In genomic region chr9:46443191-46444095, GRCm38 (mm10) we compare ENCODE assay signal across 8 mouse cellular contexts.
A peak's percentile ranks its signal among the peaks of the same experiment; 100 is the strongest.
DNase-seq lines count a peak whose midpoint lies in the region; ATAC-seq and TF ChIP-seq lines count a peak whose summit lies in the region.

No protein-coding gene starts in this region.

- no peak for DNase-seq in heart, postnatal 0 days (ENCODE audit: low spot score)
- no peak for DNase-seq in heart, postnatal 25 days (ENCODE audit: low spot score)
- peak; percentile 33 for DNase-seq in WW6 (ENCODE audit: low read depth, low spot score)
- DNase-seq in midbrain, embryonic 10.5 days (ENCODE audit: low spot score), result peak; percentile 76
- no peak for DNase-seq in natural killer cell, adult 2 months (ENCODE audit: low spot score in 2 of 2)
- no peak for DNase-seq in gastrocnemius, adult 2 months
- no peak for DNase-seq in thymus, postnatal 36 days

- peaks cover 56% of the 10 kb centered on the region for H3K27me3 ChIP-seq in heart, postnatal 0 days (ENCODE audit: control insufficient read depth, insufficient read depth, low read length)
- H3K27me3 ChIP-seq in forebrain, embryonic 16.5 days (replicated peaks; ENCODE audit: control insufficient read depth, insufficient read depth, low read length), result peaks cover 22% of the 10 kb centered on the region
- H3K27me3 ChIP-seq in midbrain, embryonic 10.5 days (ENCODE audit: low read depth, poor library complexity, severe bottlenecking), result peaks cover 77% of the 10 kb centered on the region

- peak overlapping the region; percentile 45 for H3K4me2 ChIP-seq in heart, postnatal 0 days (ENCODE audit: low read depth, low read length)
- peak overlapping the region; percentile 73 for H3K4me2 ChIP-seq in forebrain, embryonic 16.5 days (ENCODE audit: low read length)

- no peak for TF ChIP-seq CTCF in heart, postnatal 0 days (IDR thresholded peaks at IDR 0.05; ENCODE audit: low read depth)
- no peak for TF ChIP-seq CTCF in gastrocnemius, adult 2 months (IDR thresholded peaks at IDR 0.05)

- peak overlapping the region; percentile 27 for H3K4me3 ChIP-seq in heart, postnatal 0 days (ENCODE audit: low read depth, low read length)
- H3K4me3 ChIP-seq in forebrain, embryonic 16.5 days (replicated peaks; ENCODE audit: low read length), result peak overlapping the region; percentile 40
- H3K4me3 ChIP-seq in midbrain, embryonic 10.5 days, result peak overlapping the region; percentile 55
- no peak overlapping the region for H3K4me3 ChIP-seq in gastrocnemius, adult 2 months

- H3K9ac ChIP-seq in heart, postnatal 0 days (replicated peaks; ENCODE audit: low read depth, low read length), result no peak overlapping the region
- H3K9ac ChIP-seq in forebrain, embryonic 16.5 days (replicated peaks; ENCODE audit: low read depth, low read length), result peak overlapping the region; percentile 39

- H3K27ac ChIP-seq in heart, postnatal 0 days (ENCODE audit: low read depth), result no peak overlapping the region
- no peak overlapping the region; the same call in 1 of the 2 replicates for H3K27ac ChIP-seq in forebrain, embryonic 16.5 days (ENCODE audit: low read length)
- peak overlapping the region; percentile 72 for H3K27ac ChIP-seq in midbrain, embryonic 10.5 days (replicated peaks)
- no peak overlapping the region for H3K27ac ChIP-seq in gastrocnemius, adult 2 months

- H3K9me3 ChIP-seq in heart, postnatal 0 days (replicated peaks; ENCODE audit: control insufficient read depth, low read length), result no peaks in the 10 kb centered on the region
- H3K9me3 ChIP-seq in forebrain, embryonic 16.5 days (ENCODE audit: control insufficient read depth, low read length), result no peaks in the 10 kb centered on the region
- H3K9me3 ChIP-seq in midbrain, embryonic 10.5 days (replicated peaks), result no peaks in the 10 kb centered on the region

- TF ChIP-seq EP300 in heart, postnatal 0 days (IDR thresholded peaks at IDR 0.05; ENCODE audit: low read depth), result no peak

- intact Hi-C loops in heart, postnatal 25 days (cut with DNase I), result no loop called here
- intact Hi-C loops in gastrocnemius, adult 2 months (cut with DNase I), result no loop called here

- H3K4me1 ChIP-seq in heart, postnatal 0 days (ENCODE audit: control insufficient read depth, insufficient read depth), result no peaks in the 10 kb centered on the region
- H3K4me1 ChIP-seq in forebrain, embryonic 16.5 days (replicated peaks; ENCODE audit: control insufficient read depth, insufficient read depth, low read length), result peaks cover 17% of the 10 kb centered on the region
- H3K4me1 ChIP-seq in midbrain, embryonic 10.5 days, result peaks cover 37% of the 10 kb centered on the region

- no peak for ATAC-seq in heart, postnatal 0 days (ENCODE audit: insufficient read depth, low read depth)
- ATAC-seq in forebrain, embryonic 16.5 days, result peak; percentile 52

- 1% methylated on average over 53 of the region's 53 CpGs for WGBS in heart, postnatal 0 days
- WGBS in forebrain, embryonic 16.5 days, result under 1% methylated on average over 52 of the region's 53 CpGs
- under 1% methylated on average over 53 of the region's 53 CpGs for WGBS in midbrain, embryonic 10.5 days

- no peaks in the 10 kb centered on the region for H3K36me3 ChIP-seq in heart, postnatal 0 days (replicated peaks; ENCODE audit: control insufficient read depth, insufficient read depth, low read length)
- H3K36me3 ChIP-seq in forebrain, embryonic 16.5 days (ENCODE audit: control insufficient read depth, insufficient read depth), result no peaks in the 10 kb centered on the region
- H3K36me3 ChIP-seq in midbrain, embryonic 10.5 days, result no peaks in the 10 kb centered on the region

Comparison
In these comparisons a context has a peak if more than half of its experiments do, and no peak if none do; other contexts are left out.
1. DNase-seq: peak in WW6 (single experiment) and midbrain, embryonic 10.5 days (single experiment); none in heart, postnatal 0 days (single experiment), heart, postnatal 25 days (single experiment), natural killer cell, adult 2 months (0 of 2), gastrocnemius, adult 2 months (single experiment) and thymus, postnatal 36 days (0 of 2).